Mouse (Mus musculus) E14TG2a.4 (cell line): Measurements from ENCODE around the gene Rack1.

ENCODE experiments used
- CTCF ChIP-seq: conservative IDR thresholded peaks from 2 replicates; pipeline ENCODE4 v1.5.1; 2014; ENCODE audit warnings: low read length
- NANOG ChIP-seq: IDR thresholded peaks from 2 replicates; pipeline ENCODE4 v1.6.1; 2014; ENCODE audit warnings: borderline replicate concordance, low read length, mixed read lengths

- no peak for TF ChIP-seq CTCF
- TF ChIP-seq NANOG = no peak
Measured at GRCm38 (mm10) chr11:48850240-48850639, 50.1 kb downstream of the Rack1 start.
